Mouse (Mus musculus) MEL (cell line): Measurements from ENCODE around the gene Slc25a11. TPM values are rescaled to one million over a fixed set of nuclear protein-coding genes. Genes with fewer than 3 reads are reported as not detected.
A peak's percentile ranks its signal among the peaks of the same experiment; 100 is the strongest.

ENCODE experiments used
- DNase-seq: peaks from one replicate; pipeline ENCODE4 v3.0.0; 2011; ENCODE audit warnings: low read depth, low spot score
- H3K27ac ChIP-seq: 2 replicates; pipeline ENCODE4 v1.5.1; 2012; ENCODE audit warnings: low read depth, mild to moderate bottlenecking, control low read depth, low read length, moderate library complexity; ENCODE audit not compliant: control insufficient read depth
- H3K27me3 ChIP-seq, 2 experiments: fragments of 150-350 bp in 1 of 2; sonication (generic) in 1 of 2; 2 replicates each; pipeline ENCODE4 v1.6.1; 2012; ENCODE audit warnings: low read length in 2 of 2, mild to moderate bottlenecking in 2 of 2, improper control_type of control experiment in 1 of 2, moderate library complexity in 1 of 2; ENCODE audit not compliant: insufficient read depth in 2 of 2, control insufficient read depth in 1 of 2
- H3K36me3 ChIP-seq, 2 experiments: 2 replicates each; pipeline ENCODE4 v1.6.1; 2012 to 2014; ENCODE audit warnings: low read length in 2 of 2, improper control_type of control experiment in 1 of 2, inconsistent platforms in 1 of 2, mild to moderate bottlenecking in 1 of 2; ENCODE audit not compliant: insufficient read depth in 2 of 2, control insufficient read depth in 1 of 2
- H3K4me1 ChIP-seq, 2 experiments: fragments of 150-350 bp in 1 of 2; sonication (generic) in 1 of 2; 2 replicates each; pipeline ENCODE4 v1.6.1; 2012; ENCODE audit warnings: low read length in 2 of 2, improper control_type of control experiment in 1 of 2, mild to moderate bottlenecking in 1 of 2; ENCODE audit not compliant: insufficient read depth in 2 of 2, control insufficient read depth in 1 of 2
- H3K4me3 ChIP-seq, 2 experiments: fragments of 150-350 bp in 1 of 2; sonication (generic) in 1 of 2; 2 replicates each; pipeline ENCODE4 v1.5.1; 2012; ENCODE audit warnings: low read depth in 2 of 2, low read length in 2 of 2, mild to moderate bottlenecking in 2 of 2, moderate library complexity in 2 of 2, control low read depth in 1 of 2, improper control_type of control experiment in 1 of 2; ENCODE audit not compliant: control insufficient read depth in 1 of 2, insufficient read depth in 1 of 2
- H3K79me2 ChIP-seq: 2 replicates; pipeline ENCODE4 v1.6.1; 2012; ENCODE audit warnings: mild to moderate bottlenecking, low read length, moderate library complexity; ENCODE audit not compliant: control insufficient read depth, poor library complexity, insufficient read depth
- H3K9ac ChIP-seq: 2 replicates; pipeline ENCODE4 v1.6.1; 2012; ENCODE audit warnings: low read depth, mild to moderate bottlenecking, control low read depth, low read length, moderate library complexity; ENCODE audit not compliant: control insufficient read depth, poor library complexity, severe bottlenecking
- H3K9me3 ChIP-seq: fragments of 150-350 bp; sonication (generic); replicated peaks from 2 replicates; pipeline ENCODE4 v1.6.1; 2012; ENCODE audit warnings: mild to moderate bottlenecking, low read length, improper control_type of control experiment, moderate library complexity; ENCODE audit not compliant: insufficient read depth
- BHLHE40 ChIP-seq: IDR thresholded peaks from 2 replicates; pipeline ENCODE4 v1.6.1; 2012; ENCODE audit warnings: low read depth, mild to moderate bottlenecking, inconsistent platforms, low read length, improper control_type of control experiment, borderline replicate concordance
- CHD1 ChIP-seq: IDR thresholded peaks from 2 replicates; pipeline ENCODE4 v1.6.1; 2012; ENCODE audit warnings: low read depth, mild to moderate bottlenecking, inconsistent platforms, low read length, improper control_type of control experiment
- CHD2 ChIP-seq: IDR thresholded peaks from 2 replicates; pipeline ENCODE4 v1.6.1; 2011; ENCODE audit warnings: low read length, improper control_type of control experiment
- CTCF ChIP-seq, 3 experiments: IDR thresholded peaks in 2 of 3; conservative IDR thresholded peaks in 1 of 3; 2 replicates each; pipeline ENCODE4 v1.5.1; 2011 to 2012; ENCODE audit warnings: low read length in 3 of 3, low read depth in 2 of 3, mild to moderate bottlenecking in 2 of 3, improper control_type of control experiment in 1 of 3, inconsistent platforms in 1 of 3, mixed read lengths in 1 of 3, moderate library complexity in 1 of 3; ENCODE audit not compliant: control insufficient read depth in 1 of 3, insufficient read depth in 1 of 3, poor library complexity in 1 of 3, severe bottlenecking in 1 of 3
- ELF1 ChIP-seq: IDR thresholded peaks from 2 replicates; pipeline ENCODE4 v1.6.1; 2014; ENCODE audit warnings: low read depth, mild to moderate bottlenecking, inconsistent platforms, low read length, improper control_type of control experiment, moderate library complexity
- GABPA ChIP-seq: IDR thresholded peaks from 2 replicates; pipeline ENCODE4 v1.6.1; 2012; ENCODE audit warnings: low read depth, mild to moderate bottlenecking, inconsistent platforms, low read length, improper control_type of control experiment, moderate library complexity
- GATA1 ChIP-seq: IDR thresholded peaks from 2 replicates; pipeline ENCODE4 v1.6.1; 2011; ENCODE audit warnings: low read depth, low read length, improper control_type of control experiment
- HCFC1 ChIP-seq: IDR thresholded peaks from 2 replicates; pipeline ENCODE4 v1.6.1; 2012; ENCODE audit warnings: low read depth, mild to moderate bottlenecking, inconsistent platforms, low read length, improper control_type of control experiment, moderate library complexity
- KAT2A ChIP-seq: conservative IDR thresholded peaks from 2 replicates; pipeline ENCODE4 v1.6.1; 2012; ENCODE audit warnings: low read depth, low read length, improper control_type of control experiment, inconsistent platforms
- MAFK ChIP-seq: IDR thresholded peaks from 2 replicates; pipeline ENCODE4 v1.6.1; 2011; ENCODE audit warnings: low read depth, mild to moderate bottlenecking, low read length, improper control_type of control experiment, borderline replicate concordance
- MAZ ChIP-seq: IDR thresholded peaks from 2 replicates; pipeline ENCODE4 v1.6.1; 2012; ENCODE audit warnings: low read depth, mild to moderate bottlenecking, inconsistent platforms, low read length, improper control_type of control experiment
- MEF2A ChIP-seq: IDR thresholded peaks from 2 replicates; pipeline ENCODE4 v1.6.1; 2014; ENCODE audit warnings: low read depth, mild to moderate bottlenecking, inconsistent platforms, low read length, improper control_type of control experiment; ENCODE audit not compliant: poor library complexity, insufficient replicate concordance, severe bottlenecking; ENCODE audit errors: extremely low read depth
- MXI1 ChIP-seq: IDR thresholded peaks from 2 replicates; pipeline ENCODE4 v1.6.1; 2011; ENCODE audit warnings: mild to moderate bottlenecking, low read depth, low read length, improper control_type of control experiment
- NELFE ChIP-seq: IDR thresholded peaks from 2 replicates; pipeline ENCODE4 v1.6.1; 2011; ENCODE audit warnings: low read depth, low read length, improper control_type of control experiment
- NRF1 ChIP-seq: IDR thresholded peaks from 2 replicates; pipeline ENCODE4 v1.6.1; 2014; ENCODE audit warnings: low read depth, mild to moderate bottlenecking, inconsistent platforms, low read length, improper control_type of control experiment, moderate library complexity; ENCODE audit not compliant: poor library complexity, insufficient read depth, severe bottlenecking
- RAD21 ChIP-seq: IDR thresholded peaks from 2 replicates; pipeline ENCODE4 v1.6.1; 2011; ENCODE audit warnings: mild to moderate bottlenecking, low read depth, low read length, improper control_type of control experiment
- RCOR1 ChIP-seq: IDR thresholded peaks from 2 replicates; pipeline ENCODE4 v1.6.1; 2012; ENCODE audit warnings: low read depth, mild to moderate bottlenecking, inconsistent platforms, low read length, improper control_type of control experiment
- SIN3A ChIP-seq: IDR thresholded peaks from 2 replicates; pipeline ENCODE4 v1.6.1; 2012; ENCODE audit warnings: low read length, improper control_type of control experiment, inconsistent platforms
- SMC3 ChIP-seq: IDR thresholded peaks from 2 replicates; pipeline ENCODE4 v1.6.1; 2011; ENCODE audit warnings: low read depth, low read length, improper control_type of control experiment
- TBP ChIP-seq: IDR thresholded peaks from 2 replicates; pipeline ENCODE4 v1.8.0; 2011; ENCODE audit warnings: low read depth, low read length, improper control_type of control experiment
- TCF12 ChIP-seq: IDR thresholded peaks from 2 replicates; pipeline ENCODE4 v1.6.1; 2014; ENCODE audit warnings: low read depth, mild to moderate bottlenecking, inconsistent platforms, low read length, improper control_type of control experiment, moderate library complexity
- UBTF ChIP-seq: IDR thresholded peaks from 2 replicates; pipeline ENCODE4 v1.6.1; 2012; ENCODE audit warnings: low read depth, mild to moderate bottlenecking, inconsistent platforms, low read length, improper control_type of control experiment, moderate library complexity, borderline replicate concordance; ENCODE audit not compliant: insufficient read depth
- USF2 ChIP-seq, 2 experiments: IDR thresholded peaks; 2 replicates each; pipeline ENCODE4 v1.6.1; 2011 to 2012; ENCODE audit warnings: improper control_type of control experiment in 2 of 2, low read length in 2 of 2, borderline replicate concordance in 1 of 2, inconsistent platforms in 1 of 2, low read depth in 1 of 2, mild to moderate bottlenecking in 1 of 2; ENCODE audit not compliant: insufficient read depth in 1 of 2
- ZC3H11A ChIP-seq: IDR thresholded peaks from 2 replicates; pipeline ENCODE4 v1.6.1; 2012; ENCODE audit warnings: low read depth, mild to moderate bottlenecking, inconsistent platforms, low read length, improper control_type of control experiment
- ZKSCAN1 ChIP-seq: IDR thresholded peaks from 2 replicates; pipeline ENCODE4 v1.6.1; 2012; ENCODE audit warnings: low read depth, mild to moderate bottlenecking, inconsistent platforms, low read length, improper control_type of control experiment, moderate library complexity
- ZNF384 ChIP-seq: IDR thresholded peaks from 2 replicates; pipeline ENCODE4 v1.6.1; 2012; ENCODE audit warnings: low read depth, mild to moderate bottlenecking, inconsistent platforms, low read length, improper control_type of control experiment
- polyA plus RNA-seq, 2 experiments: library from polyadenylated mRNA; stranded (reverse) in 1 of 2; unstranded in 1 of 2; fragments of >175 nt in 1 of 2; fragments of >200 nt in 1 of 2; gene quantifications; 2 replicates each; pipeline versions ENCODE4 v1.2.1 to v1.2.4; 2012; ENCODE audit warnings: low replicate concordance in 2 of 2, low read depth in 1 of 2; ENCODE audit not compliant: insufficient read length in 2 of 2, insufficient read depth in 1 of 2, missing spikeins in 1 of 2
- total RNA-seq: library from RNA; depleted of rRNA; stranded (reverse); fragments of 300-350 nt; gene quantifications from 2 replicates; pipeline ENCODE4 v1.2.3, GENCODE M21; 2012

Slc25a11 gene
- total and polyA plus RNA-seq, 3 experiments, result 96.3 to 145 (median 114) TPM

DNA sequence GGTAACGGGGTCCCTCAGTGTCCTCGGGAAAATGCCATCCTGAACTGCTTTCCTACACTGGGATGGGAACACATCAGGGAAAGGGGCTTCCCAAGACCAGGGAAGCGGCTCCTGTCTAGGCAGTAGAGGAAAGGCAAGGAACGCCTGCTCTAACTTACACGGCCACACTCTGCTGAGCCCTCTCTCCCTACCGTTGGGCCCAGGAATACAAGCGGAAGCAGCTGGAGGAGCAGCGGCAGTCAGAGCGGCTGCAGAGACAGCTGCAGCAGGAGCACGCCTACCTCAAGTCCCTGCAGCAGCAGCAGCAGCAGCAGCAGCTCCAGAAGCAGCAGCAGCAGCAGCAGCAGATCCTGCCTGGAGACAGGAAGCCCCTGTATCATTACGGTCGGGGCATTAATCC lies 40.6 kb downstream of the Slc25a11 start:
- TF ChIP-seq MXI1 (no peak), ZC3H11A (no peak), HCFC1 (no peak), MEF2A (no peak), UBTF (no peak), RCOR1 (no peak), CHD1 (no peak), SMC3 (no peak), MAFK (no peak)

GRCm38 (mm10) chr11:70605024-70605566 lies 42.2 kb downstream of the Slc25a11 start:
- no peaks in the 10 kb centered on the region for H3K9me3 ChIP-seq
- H3K9ac ChIP-seq, result no peak overlapping the region
- DNase-seq, result peak; percentile 75
- no peak overlapping the region for H3K27ac ChIP-seq
- peaks cover 0 to 5% of the 10 kb centered on the region in 2 experiments; a peak in 2 of 4 replicates for H3K36me3 ChIP-seq
- H3K4me3 ChIP-seq, result no peak overlapping the region
- no peaks in the 10 kb centered on the region for H3K4me1 ChIP-seq
- H3K79me2 ChIP-seq, result no peaks in the 10 kb centered on the region
- TF ChIP-seq ZC3H11A (peak; percentile 87), KAT2A (no peak), ELF1 (no peak), MXI1 (no peak), RCOR1 (no peak), BHLHE40 (no peak), TBP (no peak), NRF1 (no peak), SIN3A (no peak), NELFE (no peak), ZKSCAN1 (no peak), MEF2A (no peak), ZNF384 (peak; percentile 49; the same call in 1 of the 2 replicates), RAD21 (peak; percentile 94), GATA1 (no peak), TCF12 (no peak), GABPA (no peak), CHD2 (no peak), MAZ (no peak), CHD1 (no peak), SMC3 (peak; percentile 93), USF2 (IDR thresholded peaks at IDR 0.05; ENCODE audit: borderline replicate concordance in 1 of 2, insufficient read depth in 1 of 2, low read depth in 1 of 2, low read length in 2 of 2) (no peak), CTCF (IDR thresholded peaks at IDR 0.05 in 2 of 3, conservative IDR thresholded peaks at IDR 0.05 in 1 of 3; ENCODE audit: control insufficient read depth in 1 of 3, insufficient read depth in 1 of 3, low read depth in 2 of 3, low read length in 3 of 3, poor library complexity in 1 of 3, severe bottlenecking in 1 of 3) (peak; percentile 90 to 93 (median 93))
- no peaks in the 10 kb centered on the region for H3K27me3 ChIP-seq

More for the DNA sequence above, 40.6 kb downstream of the Slc25a11 start:
- Histone ChIP-seq H3K79me2 (no peaks in the 10 kb centered on the region), H3K9me3 (no peaks in the 10 kb centered on the region), H3K4me3 (no peak overlapping the region), H3K4me1 (no peaks in the 10 kb centered on the region), H3K9ac (no peak overlapping the region), H3K27me3 (no peaks in the 10 kb centered on the region), H3K27ac (no peak overlapping the region), H3K36me3 (peaks cover 0 to 8% of the 10 kb centered on the region in 2 experiments; a peak in 2 of 4 replicates)
- no peak for DNase-seq
